Mouse (Mus musculus): ENCODE measurements around the gene Rhno1. TPM values are rescaled to one million over a fixed set of nuclear protein-coding genes. Genes with fewer than 3 reads are reported as not detected.

Gene Rhno1
- polyA plus RNA-seq, 1 experiment from 2014 or later: 78.6 TPM

- Histone ChIP-seq H3K4me3 (peak within 1 kb of the TSS; percentile 68), H3K9me3 (replicated peaks) (no peaks in the 10 kb centered on the region), H3K4me1 (peaks cover 41% of the 10 kb centered on the region), H3K27me3 (replicated peaks) (peaks cover 16% of the 10 kb centered on the region), H3K9ac (peak within 1 kb of the TSS; percentile 72), H3K27ac (peak within 1 kb of the TSS; percentile 55; the same call in 1 of the 2 replicates), H3K4me2 (peak within 1 kb of the TSS; percentile 93), H3K36me3 (peaks cover 36% of the 10 kb centered on the region)
- under 1% methylated on average over 35 of the region's 42 CpGs for WGBS (ENCODE audit: insufficient replicate concordance)
- ATAC-seq: peak; percentile 99
Observed at GRCm38 (mm10) chr6:128355726-128356416, 6.8 kb downstream of the Rhno1 start, which contains the start of gene Tulp3. TSS of gene Tulp3 (minus strand) at chr6:128355851.

DNA sequence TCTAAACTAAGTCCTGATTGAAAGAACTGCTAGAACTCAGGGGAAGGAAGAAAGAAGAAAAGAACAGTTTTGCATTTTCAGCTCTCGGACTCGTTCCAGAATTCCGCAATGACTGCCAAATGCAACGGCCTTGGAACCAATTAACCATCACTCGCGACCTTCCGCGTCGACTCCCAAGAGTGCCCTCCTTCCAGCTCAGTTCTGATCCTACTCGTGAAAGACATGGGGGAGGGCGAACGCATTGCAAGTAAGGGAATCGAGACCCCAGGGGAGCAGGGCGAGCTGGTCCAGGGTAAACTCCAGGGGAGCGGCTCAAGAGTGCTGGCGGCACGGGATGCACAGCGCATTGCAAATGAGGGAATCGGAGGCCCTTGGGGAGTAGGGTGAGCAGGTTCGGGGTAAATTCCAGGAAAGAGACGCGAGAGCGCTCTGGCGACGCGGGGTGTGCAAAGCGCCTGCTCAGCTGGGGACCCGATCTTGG, 7.5 kb downstream of the Rhno1 start:
- Histone ChIP-seq H3K9me3 (replicated peaks) (no peaks in the 10 kb centered on the region), H3K27ac (peak overlapping the region; percentile 55; the same call in 1 of the 2 replicates), H3K36me3 (peaks cover 39% of the 10 kb centered on the region), H3K4me1 (peaks cover 34% of the 10 kb centered on the region), H3K27me3 (replicated peaks) (peaks cover 16% of the 10 kb centered on the region), H3K4me3 (peak overlapping the region; percentile 68), H3K4me2 (peak overlapping the region; percentile 93), H3K9ac (peak overlapping the region; percentile 72)
- WGBS (ENCODE audit: insufficient replicate concordance): under 1% methylated on average over 28 of the region's 28 CpGs
- peak; percentile 69 for ATAC-seq

DNA sequence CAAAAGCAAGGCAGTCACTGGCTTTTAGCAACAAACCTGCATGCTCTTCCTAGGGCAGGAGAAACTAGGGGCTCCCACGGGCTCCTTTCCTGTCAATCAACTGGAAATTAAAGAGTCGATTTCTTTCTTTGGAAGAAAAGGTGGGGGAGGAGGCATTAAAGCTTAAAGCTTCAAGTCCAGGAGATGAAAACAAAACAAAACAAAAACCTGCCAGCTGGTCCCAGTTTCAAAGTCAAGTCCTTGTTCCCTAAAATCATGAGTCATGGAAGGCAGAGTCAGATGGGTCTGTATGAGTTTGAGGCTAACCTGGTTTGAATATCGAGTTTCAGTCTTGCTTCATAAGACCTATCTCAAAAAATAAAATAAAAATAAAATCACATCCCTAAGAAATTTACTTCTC, 8.6 kb downstream of the Rhno1 start:
- no peaks in the 10 kb centered on the region for H3K9me3 ChIP-seq (replicated peaks)
- no peak overlapping the region for H3K4me2 ChIP-seq
- H3K9ac ChIP-seq: no peak overlapping the region
- no peak for ATAC-seq
- no peak overlapping the region for H3K4me3 ChIP-seq
- H3K36me3 ChIP-seq: peaks cover 33% of the 10 kb centered on the region
- H3K27me3 ChIP-seq (replicated peaks): peaks cover 16% of the 10 kb centered on the region
- 57% methylated on average over 3 of the region's 3 CpGs for WGBS (ENCODE audit: insufficient replicate concordance)
- no peak overlapping the region for H3K27ac ChIP-seq
- peaks cover 26% of the 10 kb centered on the region for H3K4me1 ChIP-seq

DNA sequence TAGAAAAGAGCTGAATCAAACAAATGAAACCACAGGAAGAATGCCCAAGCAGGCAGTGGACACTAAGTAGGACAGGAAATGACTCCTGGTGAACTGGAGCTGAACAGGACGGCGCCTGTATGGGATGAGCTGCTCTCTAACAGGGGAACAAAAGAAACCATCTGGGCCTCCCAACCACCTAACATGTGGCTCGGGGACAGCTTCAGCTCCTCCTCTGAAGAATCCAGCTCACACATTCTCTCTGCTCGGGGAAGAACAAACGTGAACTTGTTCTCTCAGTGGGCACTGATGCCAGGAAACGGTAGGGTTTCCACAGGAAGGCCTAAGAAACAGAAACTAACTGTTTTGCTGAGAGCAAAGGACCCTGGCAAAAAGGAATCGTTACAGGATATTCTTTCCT, 13.0 kb downstream of the Rhno1 start:
- Histone ChIP-seq H3K9me3 (replicated peaks) (no peaks in the 10 kb centered on the region), H3K27ac (0 out of 2 replicates have a peak overlapping the region, but pooled peaks have one; percentile 28), H3K4me1 (peaks cover 7% of the 10 kb centered on the region), H3K36me3 (peaks cover 6% of the 10 kb centered on the region), H3K4me2 (no peak overlapping the region), H3K9ac (no peak overlapping the region), H3K27me3 (replicated peaks) (peaks cover 7% of the 10 kb centered on the region), H3K4me3 (no peak overlapping the region)
- ATAC-seq: no peak
- WGBS (ENCODE audit: insufficient replicate concordance): 46% methylated on average over 7 of the region's 7 CpGs

DNA sequence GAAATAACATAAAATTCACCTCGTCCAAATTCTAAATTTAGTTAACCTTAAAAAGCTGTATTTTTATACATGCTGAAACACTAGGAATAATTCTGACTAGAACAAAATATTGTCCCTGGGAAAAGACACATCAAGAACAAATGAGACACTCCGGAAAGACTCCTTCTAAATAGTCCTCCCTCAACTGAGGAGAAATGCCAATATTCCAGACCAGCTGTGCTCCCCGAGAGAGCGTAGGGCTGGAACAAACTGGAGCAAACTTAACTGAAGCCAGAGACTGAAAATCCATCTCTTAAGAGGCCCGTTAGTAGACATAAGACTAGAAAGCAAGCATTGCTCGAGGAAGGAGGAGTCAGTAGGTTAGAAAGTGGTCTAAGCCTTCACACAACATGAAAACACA, 15.9 kb downstream of the Rhno1 start:
- 76% methylated on average over 6 of the region's 6 CpGs for WGBS (ENCODE audit: insufficient replicate concordance)
- H3K4me3 ChIP-seq: no peak overlapping the region
- no peak overlapping the region for H3K27ac ChIP-seq
- H3K9ac ChIP-seq: no peak overlapping the region
- peaks cover 4% of the 10 kb centered on the region; the same call in 1 of the 2 replicates for H3K4me1 ChIP-seq
- H3K9me3 ChIP-seq (replicated peaks): no peaks in the 10 kb centered on the region
- no peaks in the 10 kb centered on the region for H3K27me3 ChIP-seq (replicated peaks)
- no peak overlapping the region for H3K4me2 ChIP-seq
- H3K36me3 ChIP-seq: peaks cover 12% of the 10 kb centered on the region
- no peak for ATAC-seq

GRCm38 (mm10) chr6:128345623-128346022, 17.1 kb downstream of the Rhno1 start:
- 0 out of 2 replicates have a peak, but pooled peaks have one; percentile 18 for ATAC-seq
- H3K27ac ChIP-seq: no peak overlapping the region
- WGBS (ENCODE audit: insufficient replicate concordance): 25% methylated on average over 10 of the region's 10 CpGs

DNA sequence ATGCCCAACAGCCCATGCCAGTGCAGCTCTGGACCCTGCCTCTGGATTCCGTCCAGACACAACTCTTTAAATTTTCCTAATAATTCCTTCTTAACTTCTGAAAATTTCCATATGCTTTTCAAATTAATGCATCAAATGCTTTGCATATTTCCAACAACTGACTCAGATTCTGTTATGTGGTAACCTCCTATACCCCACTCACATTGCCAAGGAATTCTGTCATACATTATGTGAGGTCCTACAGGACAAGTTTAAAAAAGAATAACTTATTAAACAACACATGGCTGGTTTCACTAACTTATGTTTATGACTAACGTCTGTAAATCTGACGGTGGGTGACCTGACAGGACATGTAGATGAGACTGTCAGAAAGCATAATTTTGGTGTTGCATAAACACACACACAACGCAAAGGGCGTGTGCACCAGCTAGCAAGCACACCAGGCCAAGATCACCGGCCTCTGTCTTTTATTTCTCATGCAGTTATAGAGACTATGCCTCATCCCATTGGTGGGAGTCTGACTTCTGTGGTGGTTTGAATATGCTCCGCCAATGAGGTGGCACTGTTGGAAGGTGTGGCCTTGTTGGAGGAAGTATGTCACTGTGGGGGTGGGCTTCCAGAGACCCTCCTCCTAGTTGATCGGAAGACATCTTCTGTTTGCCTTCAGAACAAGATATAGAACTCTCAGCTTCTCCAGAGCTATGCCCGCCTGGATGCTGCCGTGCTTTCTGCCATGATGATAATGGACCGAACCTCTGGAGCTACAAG, 20.6 kb downstream of the Rhno1 start:
- 83% methylated on average over 11 of the region's 11 CpGs for WGBS (ENCODE audit: insufficient replicate concordance)
- no peak for ATAC-seq
- peaks cover 8% of the 10 kb centered on the region; the same call in 1 of the 2 replicates for H3K4me1 ChIP-seq
- H3K27ac ChIP-seq: no peak overlapping the region
- H3K4me2 ChIP-seq: no peak overlapping the region
- H3K9me3 ChIP-seq (replicated peaks): no peaks in the 10 kb centered on the region
- peaks cover 6% of the 10 kb centered on the region; the same call in 1 of the 2 replicates for H3K36me3 ChIP-seq
- no peak overlapping the region for H3K9ac ChIP-seq
- H3K4me3 ChIP-seq: no peak overlapping the region
- no peaks in the 10 kb centered on the region for H3K27me3 ChIP-seq (replicated peaks)

More at GRCm38 (mm10) chr6:128345623-128346022, 17.1 kb downstream of the Rhno1 start:
- H3K4me1 ChIP-seq: peaks cover 4% of the 10 kb centered on the region; the same call in 1 of the 2 replicates
- H3K9ac ChIP-seq: no peak overlapping the region
- H3K27me3 ChIP-seq (replicated peaks): no peaks in the 10 kb centered on the region
- H3K4me2 ChIP-seq: no peak overlapping the region
- no peak overlapping the region for H3K4me3 ChIP-seq
- no peaks in the 10 kb centered on the region for H3K9me3 ChIP-seq (replicated peaks)
- H3K36me3 ChIP-seq: peaks cover 8% of the 10 kb centered on the region; the same call in 1 of the 2 replicates

- no peak overlapping the region for H3K4me3 ChIP-seq
- WGBS (ENCODE audit: insufficient replicate concordance): 43% methylated on average over 5 of the region's 5 CpGs
- H3K4me1 ChIP-seq: peaks cover 4% of the 10 kb centered on the region; the same call in 1 of the 2 replicates
- H3K4me2 ChIP-seq: no peak overlapping the region
- peaks cover 7% of the 10 kb centered on the region; the same call in 1 of the 2 replicates for H3K36me3 ChIP-seq
- H3K9ac ChIP-seq: no peak overlapping the region
- no peak for ATAC-seq
- no peaks in the 10 kb centered on the region for H3K27me3 ChIP-seq (replicated peaks)
- H3K9me3 ChIP-seq (replicated peaks): no peaks in the 10 kb centered on the region
- H3K27ac ChIP-seq: no peak overlapping the region
Observed at GRCm38 (mm10) chr6:128338876-128339275, 23.8 kb downstream of the Rhno1 start.

DNA sequence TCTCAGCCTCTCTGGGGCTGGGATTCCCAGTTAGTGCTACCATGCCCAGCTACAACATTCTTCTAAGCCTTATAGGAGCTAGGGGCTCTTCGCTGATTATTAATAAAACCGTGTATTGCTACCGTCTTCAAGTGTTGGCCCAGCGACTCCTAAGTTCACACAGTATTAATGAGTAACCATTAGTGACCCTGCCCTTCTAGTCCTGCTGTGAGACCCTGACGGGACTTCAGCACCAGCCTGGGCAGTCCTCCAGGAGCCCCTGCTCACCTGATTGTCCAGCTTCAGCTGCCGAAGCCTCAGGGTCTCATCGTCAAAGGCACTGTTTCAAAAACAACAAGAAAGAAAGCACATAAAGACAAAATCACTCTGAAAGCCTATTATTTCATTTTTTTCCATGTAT, 25.2 kb downstream of the Rhno1 start:
- no peak overlapping the region for H3K27ac ChIP-seq
- no peak overlapping the region for H3K9ac ChIP-seq
- H3K27me3 ChIP-seq (replicated peaks): no peaks in the 10 kb centered on the region
- WGBS (ENCODE audit: insufficient replicate concordance): 71% methylated on average over 7 of the region's 7 CpGs
- no peaks in the 10 kb centered on the region for H3K9me3 ChIP-seq (replicated peaks)
- peaks cover 7% of the 10 kb centered on the region; the same call in 1 of the 2 replicates for H3K36me3 ChIP-seq
- no peak overlapping the region for H3K4me2 ChIP-seq
- H3K4me3 ChIP-seq: no peak overlapping the region
- no peak for ATAC-seq
- H3K4me1 ChIP-seq: peaks cover 4% of the 10 kb centered on the region; the same call in 1 of the 2 replicates

GRCm38 (mm10) chr6:128334397-128335124, 28.1 kb downstream of the Rhno1 start:
- no peaks in the 10 kb centered on the region for H3K9me3 ChIP-seq (replicated peaks)
- 23% methylated on average over 12 of the region's 12 CpGs for WGBS (ENCODE audit: insufficient replicate concordance)
- no peak overlapping the region for H3K4me2 ChIP-seq
- H3K4me1 ChIP-seq: peaks cover under 1% of the 10 kb centered on the region; the same call in 1 of the 2 replicates
- H3K27ac ChIP-seq: no peak overlapping the region
- H3K4me3 ChIP-seq: no peak overlapping the region
- peak; percentile 56 for ATAC-seq
- H3K9ac ChIP-seq: no peak overlapping the region
- no peaks in the 10 kb centered on the region for H3K27me3 ChIP-seq (replicated peaks)
- H3K36me3 ChIP-seq: peaks cover 19% of the 10 kb centered on the region

DNA sequence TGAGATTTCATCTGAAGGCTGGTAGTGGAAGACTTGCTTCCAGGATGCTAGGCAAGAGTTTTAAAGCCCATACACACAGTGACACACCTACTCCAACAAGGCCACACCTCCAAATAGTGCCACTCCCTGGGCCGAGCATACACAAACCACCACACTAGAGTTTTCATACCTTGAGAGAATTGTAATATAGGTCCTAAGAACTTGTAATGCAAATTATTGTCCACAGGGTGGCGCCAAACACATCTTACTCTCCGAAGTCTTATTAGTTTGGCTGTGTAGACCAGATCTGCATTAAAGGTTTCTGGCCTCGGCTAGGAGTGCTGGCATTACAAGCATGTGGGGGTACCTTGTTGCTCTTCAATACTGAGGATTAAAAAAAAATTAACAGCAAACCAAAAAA, 44.4 kb downstream of the Rhno1 start:
- H3K9me3 ChIP-seq (replicated peaks): no peaks in the 10 kb centered on the region
- no peaks in the 10 kb centered on the region for H3K4me1 ChIP-seq
- H3K9ac ChIP-seq: no peak overlapping the region
- no peaks in the 10 kb centered on the region for H3K27me3 ChIP-seq (replicated peaks)
- peaks cover 17% of the 10 kb centered on the region for H3K36me3 ChIP-seq
- no peak overlapping the region for H3K4me2 ChIP-seq
- 8% methylated on average over 4 of the region's 4 CpGs for WGBS (ENCODE audit: insufficient replicate concordance)
- no peak overlapping the region for H3K27ac ChIP-seq
- no peak overlapping the region for H3K4me3 ChIP-seq
- no peak for ATAC-seq

All from liver, embryonic 12.5 days (tissue).